Mouse (Mus musculus): ENCODE results near the gene Fam20a.

GRCm38 (mm10) chr11:109664293-109664692 lies 57.8 kb downstream of the Fam20a start:
- TF ChIP-seq EP300 (IDR thresholded peaks at IDR 0.05; ENCODE audit: low read depth) (no peak), CTCF (IDR thresholded peaks at IDR 0.05; ENCODE audit: low read depth) (no peak)

All from liver, postnatal 0 days (tissue).